Mouse (Mus musculus): Measurements from ENCODE around the gene Mtx3. TPM values are rescaled to one million over a fixed set of nuclear protein-coding genes. Genes with fewer than 3 reads are reported as not detected.

Mtx3 gene
- total RNA-seq (2021) = 1 to 10 TPM; 4.4 to 5.1 TPM
- long read RNA-seq, experiment 1, partial matches to known transcripts = 0 of 1 reads
- long read RNA-seq, experiment 1, other reads (novel, unspliced or antisense) = 1 of 1 reads
- long read RNA-seq, experiment 2 = 0 reads

GRCm38 (mm10) chr13:92844586-92845221 is at the start of gene Mtx3:
TSS of gene Mtx3 (plus strand) at chr13:92844760.
- DNase-seq = peak; percentile 86 to 89

GRCm38 (mm10) chr13:92798830-92799229 is 45.7 kb upstream of the Mtx3 start:
- DNase-seq = no peak

- no peak for DNase-seq
Observed at GRCm38 (mm10) chr13:92799306-92799925, 45.1 kb upstream of the Mtx3 start.

GRCm38 (mm10) chr13:92806785-92807184 is 37.8 kb upstream of the Mtx3 start:
- DNase-seq = no peak

- no peak for DNase-seq
Observed at GRCm38 (mm10) chr13:92807849-92808248, 36.7 kb upstream of the Mtx3 start.

- peak in 1 of 2 experiments; percentile 25 for DNase-seq
Observed at GRCm38 (mm10) chr13:92810592-92810991, 34.0 kb upstream of the Mtx3 start.

- no peak for DNase-seq
Observed at GRCm38 (mm10) chr13:92816329-92816728, 28.2 kb upstream of the Mtx3 start.

GRCm38 (mm10) chr13:92817357-92817756 is 27.2 kb upstream of the Mtx3 start:
- peak; percentile 30 to 36 for DNase-seq

GRCm38 (mm10) chr13:92828820-92829219 is 15.7 kb upstream of the Mtx3 start:
- no peak for DNase-seq

- DNase-seq = no peak
Observed at GRCm38 (mm10) chr13:92833162-92833561, 11.4 kb upstream of the Mtx3 start.

GRCm38 (mm10) chr13:92846438-92846837 is 1.9 kb downstream of the Mtx3 start:
- DNase-seq = no peak

GRCm38 (mm10) chr13:92847336-92847735 is 2.8 kb downstream of the Mtx3 start:
- DNase-seq = no peak

- no peak for DNase-seq
Observed at GRCm38 (mm10) chr13:92848002-92848401, 3.4 kb downstream of the Mtx3 start.

- no peak for DNase-seq
Observed at GRCm38 (mm10) chr13:92855901-92856300, 11.3 kb downstream of the Mtx3 start.

- no peak for DNase-seq
Observed at GRCm38 (mm10) chr13:92858808-92859207, 14.2 kb downstream of the Mtx3 start.

GRCm38 (mm10) chr13:92859959-92860358 is 15.4 kb downstream of the Mtx3 start:
- peak; percentile 60 to 66 for DNase-seq

GRCm38 (mm10) chr13:92865358-92865757 is 20.8 kb downstream of the Mtx3 start:
- DNase-seq = no peak

GRCm38 (mm10) chr13:92866680-92867079 is 22.1 kb downstream of the Mtx3 start:
- DNase-seq = peak in 1 of 2 experiments; percentile 40

- DNase-seq = no peak
Observed at GRCm38 (mm10) chr13:92879514-92879913, 35.0 kb downstream of the Mtx3 start.

- no peak for DNase-seq
Observed at GRCm38 (mm10) chr13:92879933-92880332, 35.4 kb downstream of the Mtx3 start.

GRCm38 (mm10) chr13:92880589-92880988 is 36.0 kb downstream of the Mtx3 start:
- no peak for DNase-seq

GRCm38 (mm10) chr13:92882271-92882985 is 37.9 kb downstream of the Mtx3 start:
- DNase-seq = peak in 1 of 2 experiments; percentile 33

Measured in heart, adult 18-20 months (tissue).